8 mouse cellular contexts compared by ENCODE assay signal in the genomic region with DNA sequence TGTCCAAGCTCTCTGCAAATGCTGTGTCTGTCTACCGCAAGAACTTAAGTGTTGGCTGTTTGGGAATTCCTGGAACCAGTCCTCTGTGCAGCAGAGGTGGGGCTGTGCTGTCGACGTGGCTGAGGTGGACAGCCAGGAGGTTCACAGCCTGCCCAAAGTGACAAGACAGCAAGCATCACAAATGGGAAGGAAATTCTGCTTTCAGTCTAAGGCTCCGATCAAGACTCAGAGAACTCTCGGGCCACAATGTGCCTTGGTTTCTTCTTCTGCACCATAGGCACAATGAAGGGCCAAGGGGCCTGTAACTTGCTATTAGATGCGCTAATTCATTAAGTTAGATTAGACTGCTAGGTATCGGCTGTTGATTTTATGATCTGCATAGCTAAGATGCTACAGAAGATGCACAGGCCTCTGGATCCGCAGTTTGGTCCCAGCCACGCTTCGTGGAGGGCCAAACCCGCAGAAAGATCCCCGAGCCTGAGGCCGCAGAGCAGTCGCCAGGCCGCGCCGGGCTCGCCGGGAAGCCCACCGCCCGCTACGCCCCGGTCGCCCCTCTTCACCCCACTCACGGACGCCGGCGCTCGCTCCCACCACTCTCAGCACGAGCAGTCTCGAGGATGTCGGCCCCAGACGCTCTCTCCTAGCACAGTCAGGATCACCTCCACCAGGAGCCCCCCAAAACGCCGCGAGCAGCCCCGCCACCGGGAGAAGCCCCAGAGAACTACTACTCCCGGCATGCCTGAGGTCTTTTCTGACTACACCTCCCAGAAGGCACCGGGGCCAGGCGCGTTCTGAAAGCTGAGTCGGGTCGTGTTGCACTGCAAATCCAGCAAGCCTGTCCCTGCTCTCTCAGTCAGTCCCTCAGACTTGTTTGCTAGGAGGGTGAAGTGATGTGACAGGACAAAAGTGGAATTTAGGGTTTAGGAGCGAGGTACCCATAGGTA. TPM values are rescaled to one million over a fixed set of nuclear protein-coding genes. Genes with fewer than 3 reads are reported as not detected.
A peak's percentile ranks its signal among the peaks of the same experiment; 100 is the strongest.
DNase-seq lines count a peak whose midpoint lies in the region; ATAC-seq and TF ChIP-seq lines count a peak whose summit lies in the region.

Gene Zfp354c (minus strand): TSS at position 715 of the 944 bp plus-strand sequence.

- TF ChIP-seq CTCF in ES-Bruce4 (IDR thresholded peaks at IDR 0.05; ENCODE audit: low read depth, low read length) = no peak
- TF ChIP-seq CTCF in liver, postnatal 0 days (IDR thresholded peaks at IDR 0.05; ENCODE audit: low read depth) = no peak
- no peak for TF ChIP-seq CTCF in testis, adult 2 months (IDR thresholded peaks at IDR 0.05; ENCODE audit: control insufficient read depth, insufficient read depth, insufficient replicate concordance, low read depth, low read length)

- peak; percentile 99 for ATAC-seq in forebrain, embryonic 14.5 days
- ATAC-seq in liver, postnatal 0 days = peak; percentile 86
- ATAC-seq in neural tube, embryonic 14.5 days (ENCODE audit: low read depth) = peak; percentile 98

- no peaks in the 10 kb centered on the region for H3K4me1 ChIP-seq in ES-Bruce4 (ENCODE audit: control insufficient read depth, insufficient read depth, low read length)
- H3K4me1 ChIP-seq in forebrain, embryonic 14.5 days (ENCODE audit: control insufficient read depth, insufficient read depth, low read length) = peaks cover 9% of the 10 kb centered on the region
- H3K4me1 ChIP-seq in liver, postnatal 0 days (ENCODE audit: insufficient read depth) = no peaks in the 10 kb centered on the region
- H3K4me1 ChIP-seq in neural tube, embryonic 14.5 days (ENCODE audit: control insufficient read depth, insufficient read depth, low read length) = peaks cover 7% of the 10 kb centered on the region; the same call in 1 of the 2 replicates
- H3K4me1 ChIP-seq in testis, adult 2 months (ENCODE audit: control insufficient read depth, insufficient read depth, low read length) = peaks cover 6% of the 10 kb centered on the region

- H3K4me3 ChIP-seq in ES-Bruce4 (ENCODE audit: low read depth, low read length) = peak within 1 kb of the TSS; percentile 91
- H3K4me3 ChIP-seq in forebrain, embryonic 14.5 days (ENCODE audit: low read depth, low read length) = peak within 1 kb of the TSS; percentile 77
- peak within 1 kb of the TSS; percentile 77 for H3K4me3 ChIP-seq in liver, postnatal 0 days (ENCODE audit: low read depth, low read length)
- H3K4me3 ChIP-seq in neural tube, embryonic 14.5 days (ENCODE audit: low read depth, low read length) = peak within 1 kb of the TSS; percentile 83
- H3K4me3 ChIP-seq in testis, adult 2 months (ENCODE audit: control insufficient read depth, low read depth, low read length) = peak within 1 kb of the TSS; percentile 99

- peak; percentile 62 for DNase-seq in c-Kit-positive CD71-positive TER-119-positive erythroid progenitor cells, embryonic 14.5 days (ENCODE audit: low spot score)
- DNase-seq in forebrain, embryonic 14.5 days (ENCODE audit: low spot score) = peak; percentile 95
- peak; percentile 80 to 84 for DNase-seq in heart, postnatal 14 days
- DNase-seq in layer of hippocampus, adult 11-12 months (ENCODE audit: low spot score) = peak; percentile 87
- peak; percentile 79 for DNase-seq in liver, postnatal 0 days

- no peak for TF ChIP-seq EP300 in ES-Bruce4 (IDR thresholded peaks at IDR 0.05; ENCODE audit: insufficient read depth, low read depth, low read length)
- TF ChIP-seq EP300 in liver, postnatal 0 days (IDR thresholded peaks at IDR 0.05; ENCODE audit: low read depth) = no peak

- no peaks in the 10 kb centered on the region for H3K9me3 ChIP-seq in ES-Bruce4 (replicated peaks; ENCODE audit: control insufficient read depth, insufficient read depth, low read length, poor library complexity, severe bottlenecking)
- H3K9me3 ChIP-seq in forebrain, embryonic 14.5 days (replicated peaks; ENCODE audit: control insufficient read depth, low read length) = no peaks in the 10 kb centered on the region
- H3K9me3 ChIP-seq in liver, postnatal 0 days (ENCODE audit: low read length) = no peaks in the 10 kb centered on the region
- H3K9me3 ChIP-seq in neural tube, embryonic 14.5 days (ENCODE audit: control insufficient read depth, low read length) = 0 out of 2 replicates have a peak, but pooled peaks cover under 1% of the 10 kb centered on the region

- no peak within 1 kb of the TSS for H3K27ac ChIP-seq in ES-Bruce4 (ENCODE audit: insufficient read depth, low read length)
- peak within 1 kb of the TSS; percentile 48; the same call in 1 of the 2 replicates for H3K27ac ChIP-seq in forebrain, embryonic 14.5 days (ENCODE audit: low read depth, low read length)
- H3K27ac ChIP-seq in liver, postnatal 0 days (ENCODE audit: low read depth) = no peak within 1 kb of the TSS
- peak within 1 kb of the TSS; percentile 60; the same call in 1 of the 2 replicates for H3K27ac ChIP-seq in neural tube, embryonic 14.5 days (ENCODE audit: low read depth, low read length)
- peak within 1 kb of the TSS; percentile 44 for H3K27ac ChIP-seq in testis, adult 2 months (ENCODE audit: control insufficient read depth, insufficient read depth, low read depth, low read length)

- peak; percentile 39 for TF ChIP-seq POLR2A in ES-Bruce4 (IDR thresholded peaks at IDR 0.05; ENCODE audit: insufficient read depth, low read length)
- TF ChIP-seq POLR2A in testis, adult 2 months (IDR thresholded peaks at IDR 0.05; ENCODE audit: control insufficient read depth, low read depth, low read length) = peak; percentile 43; the same call in 1 of the 2 replicates

- peaks cover 10% of the 10 kb centered on the region for H3K36me3 ChIP-seq in ES-Bruce4 (ENCODE audit: control insufficient read depth, insufficient read depth, low read length, poor library complexity, severe bottlenecking)
- H3K36me3 ChIP-seq in forebrain, embryonic 14.5 days (ENCODE audit: control insufficient read depth, insufficient read depth, low read length) = peaks cover 35% of the 10 kb centered on the region
- H3K36me3 ChIP-seq in liver, postnatal 0 days (replicated peaks; ENCODE audit: insufficient read depth, low read length) = no peaks in the 10 kb centered on the region
- peaks cover 28% of the 10 kb centered on the region; the same call in 1 of the 2 replicates for H3K36me3 ChIP-seq in neural tube, embryonic 14.5 days (ENCODE audit: control insufficient read depth, insufficient read depth, low read length)
- no peaks in the 10 kb centered on the region for H3K36me3 ChIP-seq in testis, adult 2 months (ENCODE audit: control insufficient read depth, insufficient read depth, low read length)

- no peaks in the 10 kb centered on the region for H3K27me3 ChIP-seq in ES-Bruce4 (ENCODE audit: control insufficient read depth, insufficient read depth, low read length, poor library complexity, severe bottlenecking)
- H3K27me3 ChIP-seq in forebrain, embryonic 14.5 days (replicated peaks; ENCODE audit: control insufficient read depth, insufficient read depth, low read length) = no peaks in the 10 kb centered on the region
- H3K27me3 ChIP-seq in liver, postnatal 0 days (ENCODE audit: insufficient read depth, low read length) = no peaks in the 10 kb centered on the region
- H3K27me3 ChIP-seq in neural tube, embryonic 14.5 days (ENCODE audit: control insufficient read depth, insufficient read depth, low read length) = no peaks in the 10 kb centered on the region
- no peaks in the 10 kb centered on the region for H3K27me3 ChIP-seq in testis, adult 2 months (ENCODE audit: control insufficient read depth, insufficient read depth, low read length)

- under 1% methylated on average over 44 of the region's 45 CpGs for WGBS in forebrain, embryonic 14.5 days
- WGBS in liver, postnatal 0 days (ENCODE audit: insufficient replicate concordance) = 1% methylated on average over 44 of the region's 45 CpGs
- WGBS in neural tube, embryonic 14.5 days = 2% methylated on average over 45 of the region's 45 CpGs

- peak within 1 kb of the TSS; percentile 76 for H3K4me2 ChIP-seq in forebrain, embryonic 14.5 days (ENCODE audit: low read length)
- H3K4me2 ChIP-seq in liver, postnatal 0 days (ENCODE audit: low read depth, low read length) = peak within 1 kb of the TSS; percentile 99
- peak within 1 kb of the TSS; percentile 81 for H3K4me2 ChIP-seq in neural tube, embryonic 14.5 days (ENCODE audit: low read depth, low read length)

- intact Hi-C loops in heart, postnatal 14 days (cut with DNase I) = loop anchor here (10.0 kb wide), 1 partner anchor 228 kb away; the partner anchor contains the start of gene Zfp354a

- H3K9ac ChIP-seq in ES-Bruce4 (ENCODE audit: low read depth, poor library complexity, severe bottlenecking) = peak within 1 kb of the TSS; percentile 80
- H3K9ac ChIP-seq in forebrain, embryonic 14.5 days (ENCODE audit: low read length) = peak within 1 kb of the TSS; percentile 93
- H3K9ac ChIP-seq in liver, postnatal 0 days (replicated peaks) = peak within 1 kb of the TSS; percentile 75
- peak within 1 kb of the TSS; percentile 83 for H3K9ac ChIP-seq in neural tube, embryonic 14.5 days (replicated peaks; ENCODE audit: low read depth, low read length)

RNA-seq across cellular contexts. Expression of gene Zfp354c, which starts in this region (rescaled TPM):
- polyA plus RNA-seq in ES-Bruce4 (2011; ENCODE audit: insufficient read depth, insufficient read length, low read depth, missing spikeins) = 13.7 and 13.8 TPM in 2 replicates
- 56.7 and 77.1 TPM in 2 replicates for polyA plus RNA-seq in forebrain, embryonic 14.5 days (2014; fragmentation: Nextera tagmentation; extraction: Ambion mirVana)
- 1 to 10 TPM; 5.0 to 5.3 TPM for total RNA-seq in heart, postnatal 14 days (2021)
- polyA plus RNA-seq in liver, postnatal 0 days (2015; fragmentation: Nextera tagmentation; extraction: Ambion mirVana) = 0.21 and 0.39 TPM in 2 replicates
- polyA plus RNA-seq in neural tube, embryonic 14.5 days (2014; fragmentation: Nextera tagmentation; extraction: Ambion mirVana) = 72.1 and 81.7 TPM in 2 replicates
- 1.5 and 2.1 TPM in 2 replicates for polyA plus RNA-seq in testis, adult 2 months (2012; rRNA removed)

Comparison
In these comparisons a context has a peak if more than half of its experiments do, and no peak if none do; other contexts are left out.
1. Peak in DNase-seq, ATAC-seq, H3K4me3 ChIP-seq, H3K9ac ChIP-seq and H3K4me2 ChIP-seq in liver, postnatal 0 days; RNA of the gene not detected or under 1 TPM.
2. H3K27ac ChIP-seq: peak in forebrain, embryonic 14.5 days (single experiment), neural tube, embryonic 14.5 days (single experiment) and testis, adult 2 months (single experiment); none in ES-Bruce4 (single experiment) and liver, postnatal 0 days (single experiment).
3. Peak in every context shown above with its lines, with median percentiles within 50 percentile points of each other: H3K4me3 ChIP-seq, H3K9ac ChIP-seq, DNase-seq, ATAC-seq and H3K4me2 ChIP-seq.